21 mouse cellular contexts compared by ENCODE assay signal in the genomic region with DNA sequence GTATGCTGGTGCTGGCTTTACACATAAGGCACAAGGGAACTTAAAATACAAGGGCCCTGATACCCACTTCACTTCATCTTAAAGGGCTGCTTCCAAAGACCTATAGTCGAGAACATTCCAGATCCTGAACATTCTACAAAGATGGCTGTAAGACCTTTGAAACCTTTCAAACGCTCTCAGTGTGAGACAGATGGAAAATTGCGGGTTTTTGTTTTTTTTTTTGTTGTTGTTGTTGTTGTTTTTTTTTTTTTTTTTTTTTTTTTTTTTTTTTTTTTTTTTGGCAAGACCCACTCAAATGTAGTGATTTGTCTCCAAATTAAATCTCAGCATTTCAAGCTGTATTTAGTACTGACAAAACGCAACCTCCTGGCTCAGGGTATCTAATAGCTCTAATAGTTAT. TPM values are rescaled to one million over a fixed set of nuclear protein-coding genes. Genes with fewer than 3 reads are reported as not detected.
DNase-seq lines count a peak whose midpoint lies in the region; ATAC-seq and TF ChIP-seq lines count a peak whose summit lies in the region.
"Had no signal": no experiment of that assay in that cellular context is flagged by ENCODE, and none has a peak within 500 bp of the region (broad histone marks: within the 10 kb centered on the region; RNA-seq: fewer than 3 reads in every experiment).

No protein-coding gene starts in this region.

- WGBS in lung, postnatal 0 days, result 66% methylated on average over 4 of the region's 4 CpGs

- no peaks in the 10 kb centered on the region for H3K9me3 ChIP-seq in lung, postnatal 0 days (ENCODE audit: low read length)
- H3K9me3 ChIP-seq in ES-E14 (ENCODE audit: control insufficient read depth, insufficient read depth, low read depth, low read length), result no peaks in the 10 kb centered on the region
- H3K9me3 ChIP-seq: embryonic facial prominence, embryonic 12.5 days; forebrain, embryonic 13.5 days had no signal

- ATAC-seq in lung, postnatal 0 days, result peak; percentile 52
- ATAC-seq: forebrain, embryonic 13.5 days; forebrain, embryonic 15.5 days; forebrain, postnatal 0 days had no signal

- H3K27me3 ChIP-seq in lung, postnatal 0 days (replicated peaks; ENCODE audit: insufficient read depth, low read length), result no peaks in the 10 kb centered on the region
- H3K27me3 ChIP-seq: embryonic facial prominence, embryonic 12.5 days; forebrain, embryonic 13.5 days; forebrain, embryonic 15.5 days had no signal

- H3K4me3 ChIP-seq in layer of hippocampus, adult 2 months, result no peak overlapping the region
- H3K4me3 ChIP-seq in lung, postnatal 0 days (ENCODE audit: low read depth, low read length), result no peak overlapping the region
- no peak overlapping the region for H3K4me3 ChIP-seq in ES-E14 (ENCODE audit: insufficient read depth in 1 of 2, low read depth in 1 of 2, low read length in 2 of 2, poor library complexity in 1 of 2, severe bottlenecking in 1 of 2)
- H3K4me3 ChIP-seq: embryonic facial prominence, embryonic 10.5 days; embryonic facial prominence, embryonic 12.5 days; forebrain, embryonic 13.5 days; forebrain, embryonic 15.5 days had no signal

- no peaks in the 10 kb centered on the region for H3K36me3 ChIP-seq in lung, postnatal 0 days (ENCODE audit: insufficient read depth, low read length)
- no peaks in the 10 kb centered on the region for H3K36me3 ChIP-seq in ES-E14 (ENCODE audit: control insufficient read depth, insufficient read depth, low read length, poor library complexity, severe bottlenecking)
- H3K36me3 ChIP-seq: embryonic facial prominence, embryonic 10.5 days; embryonic facial prominence, embryonic 12.5 days had no signal

- no peak for TF ChIP-seq EP300 in lung, postnatal 0 days (IDR thresholded peaks at IDR 0.05)

- TF ChIP-seq CTCF in layer of hippocampus, adult 2 months (conservative IDR thresholded peaks at IDR 0.05), result no peak
- TF ChIP-seq CTCF in lung, postnatal 0 days (IDR thresholded peaks at IDR 0.05), result no peak

- H3K9ac ChIP-seq in lung, postnatal 0 days (replicated peaks; ENCODE audit: low read depth), result no peak overlapping the region
- no peak overlapping the region for H3K9ac ChIP-seq in ES-E14 (ENCODE audit: insufficient read depth, low read depth, low read length, poor library complexity, severe bottlenecking)
- H3K9ac ChIP-seq: embryonic facial prominence, embryonic 12.5 days; forebrain, embryonic 13.5 days; forebrain, embryonic 15.5 days; forebrain, postnatal 0 days had no signal

- H3K27ac ChIP-seq in layer of hippocampus, adult 2 months, result peak overlapping the region; percentile 72
- H3K27ac ChIP-seq in lung, postnatal 0 days (ENCODE audit: low read length), result 0 out of 2 replicates have a peak overlapping the region, but pooled peaks have one; percentile 16
- H3K27ac ChIP-seq in ES-E14 (ENCODE audit: insufficient read depth, low read depth, low read length, poor library complexity, severe bottlenecking), result no peak overlapping the region
- H3K27ac ChIP-seq: embryonic facial prominence, embryonic 10.5 days; embryonic facial prominence, embryonic 12.5 days; forebrain, embryonic 13.5 days; forebrain, embryonic 15.5 days had no signal

- no peak for DNase-seq in layer of hippocampus, adult 2 months (ENCODE audit: low spot score in 2 of 2)
- no peak for DNase-seq in layer of hippocampus, adult 11-12 months (ENCODE audit: low spot score)
- DNase-seq in lung, postnatal 0 days (ENCODE audit: low spot score), result peak; percentile 40
- no peak for DNase-seq in lung, postnatal 14 days
- DNase-seq in ES-E14 (ENCODE audit: low read depth, low spot score), result no peak
- no peak for DNase-seq in cerebellum, adult 11 months
- DNase-seq: adrenal gland, adult 2 months; adrenal gland, postnatal 10 days; adrenal gland, postnatal 25 days; cerebellum, adult 11-12 months; cerebellum, adult 2 months; cerebellum, adult 9-10 months; cerebellum, postnatal 10 days; cerebellum, postnatal 25 days; forebrain, postnatal 0 days had no signal

- H3K4me1 ChIP-seq in lung, postnatal 0 days (ENCODE audit: insufficient read depth, low read depth, low read length), result no peaks in the 10 kb centered on the region
- no peaks in the 10 kb centered on the region for H3K4me1 ChIP-seq in ES-E14 (ENCODE audit: control insufficient read depth in 2 of 2, insufficient read depth in 2 of 2, low read length in 2 of 2, poor library complexity in 1 of 2)
- H3K4me1 ChIP-seq: embryonic facial prominence, embryonic 10.5 days; embryonic facial prominence, embryonic 12.5 days; forebrain, embryonic 13.5 days; forebrain, embryonic 15.5 days had no signal

- H3K4me2 ChIP-seq in lung, postnatal 0 days (replicated peaks; ENCODE audit: low read depth, low read length), result no peak overlapping the region
- H3K4me2 ChIP-seq: embryonic facial prominence, embryonic 12.5 days; forebrain, embryonic 13.5 days; forebrain, embryonic 15.5 days had no signal

- in situ Hi-C loops in ES-E14 (cut with MboI; ENCODE audit: low sequenced_read_pairs in 2 of 2, unreplicated experiment in 2 of 2), result no loop called here

TF ChIP-seq in ES-E14, 5 proteins besides CTCF, POLR2A, EP300 and RAD21:
- TF ChIP-seq HCFC1 (IDR thresholded peaks at IDR 0.05; ENCODE audit: borderline replicate concordance, insufficient read depth, low read length), result no peak
- TF ChIP-seq ZNF384 (IDR thresholded peaks at IDR 0.05; ENCODE audit: low read depth, low read length), result peak; percentile 82
- no peak for TF ChIP-seq ZC3H11A (IDR thresholded peaks at IDR 0.05; ENCODE audit: borderline replicate concordance, low read depth, low read length)

RNA-seq across cellular contexts. Expression of gene Dgki, which starts 32.0 kb away (rescaled TPM):
- 10 to 100 TPM; 88.6 to 89.5 TPM for total RNA-seq in layer of hippocampus, adult 2 months (2021)
- polyA plus RNA-seq in lung, postnatal 0 days (2015; fragmentation: Nextera tagmentation; extraction: Ambion mirVana), result 0.33 and 0.45 TPM in 2 replicates
- total RNA-seq in ES-E14 (2012; rRNA removed), result 0.94 and 2.6 TPM in 2 replicates
- total RNA-seq: MEL had no signal
- polyA plus RNA-seq: C2C12 had no signal

Comparison
In these comparisons a context has a peak if more than half of its experiments do, and no peak if none do; other contexts are left out.
1. RNA of gene Dgki, which starts 32.0 kb away (total RNA-seq): 88.6 to 89.5 TPM in layer of hippocampus, adult 2 months; 0.94 to 2.6 TPM in ES-E14; every median in the first group is over 10 times any median in the second.